Mouse (Mus musculus) G1E (cell line): ENCODE measurements at regions not wholly inside any gene's neighbourhood (a gene's known extent, or its start where the extent isn't known, plus 50 kb on each side); places are given as distances from the start of the nearest gene placed in this dataset.

Source experiments
- ATAC-seq: 2 replicates; pipeline ENCODE4 v1.8.0; 2016; ENCODE audit warnings: mild to moderate bottlenecking; ENCODE audit not compliant: insufficient number of reproducible peaks, poor library complexity, low FRiP score, severe bottlenecking; ENCODE audit errors: extremely low read depth
- DNase-seq: peaks from one replicate; pipeline ENCODE4 v3.0.0; 2012; ENCODE audit warnings: low spot score
- H3K27me3 ChIP-seq: 2 replicates; pipeline ENCODE4 v1.6.1; 2012; ENCODE audit warnings: mild to moderate bottlenecking, low read length, inconsistent platforms; ENCODE audit not compliant: insufficient read depth
- H3K36me3 ChIP-seq: replicated peaks from 2 replicates; pipeline ENCODE3; 2012; ENCODE audit warnings: mild to moderate bottlenecking, inconsistent platforms
- H3K4me1 ChIP-seq: 2 replicates; pipeline ENCODE4 v1.6.1; 2012; ENCODE audit warnings: low read depth, low read length, inconsistent platforms, mixed read lengths; ENCODE audit not compliant: insufficient read depth
- H3K4me3 ChIP-seq: 2 replicates; pipeline ENCODE4 v1.5.1; 2012; ENCODE audit warnings: low read depth, mild to moderate bottlenecking, inconsistent platforms, low read length, moderate library complexity, mixed read lengths
- H3K9me3 ChIP-seq: replicated peaks from 2 replicates; pipeline ENCODE4 v1.6.1; 2012; ENCODE audit warnings: inconsistent platforms
- CTCF ChIP-seq: IDR thresholded peaks from 2 replicates; pipeline ENCODE4 v1.5.1; 2012; ENCODE audit warnings: low read depth, low read length, inconsistent platforms, mixed read lengths
- GATA1 ChIP-seq: IDR thresholded peaks from 2 replicates; pipeline ENCODE4 v1.6.1; 2012; ENCODE audit warnings: borderline replicate concordance, low read length, inconsistent platforms, mixed read lengths
- GATA2 ChIP-seq: IDR thresholded peaks from 2 replicates; pipeline ENCODE4 v1.6.1; 2012; ENCODE audit warnings: low read depth, low read length, inconsistent platforms, borderline replicate concordance
- POLR2AphosphoS5 ChIP-seq: IDR thresholded peaks from 2 replicates; pipeline ENCODE4 v1.6.1; 2012; ENCODE audit warnings: low read depth, low read length, inconsistent platforms; ENCODE audit not compliant: insufficient replicate concordance
- TAL1 ChIP-seq: conservative IDR thresholded peaks from 2 replicates; pipeline ENCODE4 v1.6.1; 2012; ENCODE audit warnings: low read depth, low read length, inconsistent platforms, mixed read lengths

DNA sequence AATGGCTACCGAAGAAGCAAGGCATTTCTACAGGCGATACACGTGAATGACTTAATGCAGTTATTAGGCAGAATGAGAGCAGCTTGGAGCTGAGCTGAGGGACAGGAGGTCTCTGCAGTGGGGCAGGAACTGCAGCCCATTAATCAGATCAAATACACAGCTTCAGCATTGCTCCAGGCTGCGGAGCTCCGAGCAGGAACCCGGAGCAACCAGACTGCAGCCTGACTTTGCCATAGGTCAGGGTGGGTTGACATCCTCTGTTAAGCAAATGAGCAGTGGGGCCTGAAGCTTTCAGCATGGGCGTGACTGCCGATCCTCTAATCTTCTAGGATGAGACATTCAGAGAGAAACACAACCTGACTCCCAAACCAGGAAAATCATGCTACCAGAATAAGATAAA, 555.4 kb upstream of the Slc35b3 start:
- no peaks in the 10 kb centered on the region for H3K36me3 ChIP-seq
- no peak overlapping the region for H3K4me3 ChIP-seq
- DNase-seq (no peak), ATAC-seq (no peak)
- H3K27me3 ChIP-seq: no peaks in the 10 kb centered on the region
- TF ChIP-seq CTCF (no peak), GATA1 (no peak), POLR2AphosphoS5 (no peak), TAL1 (no peak), GATA2 (no peak)
- H3K4me1 ChIP-seq: no peaks in the 10 kb centered on the region
- peaks cover 15% of the 10 kb centered on the region for H3K9me3 ChIP-seq

DNA sequence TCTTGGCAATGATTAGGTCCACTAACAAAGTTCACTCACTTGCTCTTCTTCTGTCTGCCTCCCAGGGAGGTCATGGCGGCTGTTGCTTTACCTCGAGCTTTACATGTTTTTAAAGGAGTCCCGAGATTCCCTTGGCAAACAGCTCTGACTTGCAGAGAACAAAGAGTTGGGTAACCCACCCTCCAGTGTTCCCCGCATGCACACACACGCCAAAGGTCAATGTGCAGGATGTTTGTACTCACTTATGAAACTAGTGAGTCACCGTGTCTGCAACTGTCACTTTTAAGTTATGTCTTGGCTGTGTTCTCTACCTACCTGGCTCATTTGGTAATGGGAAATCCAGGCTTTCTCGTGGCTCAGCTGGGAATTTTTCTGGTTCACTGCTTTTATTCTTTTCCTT, 529.1 kb upstream of the Slc35b3 start:
- Histone ChIP-seq H3K36me3 (no peaks in the 10 kb centered on the region), H3K4me3 (no peak overlapping the region), H3K4me1 (no peaks in the 10 kb centered on the region), H3K9me3 (peaks cover 14% of the 10 kb centered on the region), H3K27me3 (no peaks in the 10 kb centered on the region)
- no peak for DNase-seq
- TF ChIP-seq CTCF (no peak), POLR2AphosphoS5 (no peak), GATA2 (no peak)
- ATAC-seq: no peak

DNA sequence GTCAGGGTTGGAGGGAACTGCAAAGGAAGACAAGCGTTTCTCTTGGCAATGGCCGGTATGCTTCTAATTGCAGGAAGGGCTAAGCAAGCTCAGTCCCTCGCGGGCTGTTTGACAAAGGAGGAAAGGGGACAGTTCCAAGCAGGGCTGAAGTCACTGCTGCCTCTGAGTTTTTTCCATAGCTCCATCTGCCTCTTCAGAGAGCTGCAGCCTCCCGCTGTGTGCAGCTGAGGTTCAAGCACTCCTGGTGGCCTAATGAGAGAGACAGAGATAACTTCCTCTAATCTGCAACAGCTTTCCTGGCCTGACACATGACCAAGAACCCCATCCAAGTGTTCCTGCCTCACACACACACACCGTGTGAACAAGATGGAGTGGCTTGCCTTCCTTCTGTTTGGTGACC, 511.9 kb upstream of the Slc35b3 start:
- H3K9me3 ChIP-seq: peaks cover 14% of the 10 kb centered on the region; the same call in 1 of the 2 replicates
- DNase-seq: no peak
- no peaks in the 10 kb centered on the region for H3K36me3 ChIP-seq
- no peak overlapping the region for H3K4me3 ChIP-seq
- TF ChIP-seq TAL1: no peak
- TF ChIP-seq CTCF: no peak
- TF ChIP-seq GATA2: no peak
- no peak for TF ChIP-seq GATA1
- TF ChIP-seq POLR2AphosphoS5: no peak
- no peaks in the 10 kb centered on the region for H3K4me1 ChIP-seq
- H3K27me3 ChIP-seq: no peaks in the 10 kb centered on the region
- ATAC-seq: no peak

DNA sequence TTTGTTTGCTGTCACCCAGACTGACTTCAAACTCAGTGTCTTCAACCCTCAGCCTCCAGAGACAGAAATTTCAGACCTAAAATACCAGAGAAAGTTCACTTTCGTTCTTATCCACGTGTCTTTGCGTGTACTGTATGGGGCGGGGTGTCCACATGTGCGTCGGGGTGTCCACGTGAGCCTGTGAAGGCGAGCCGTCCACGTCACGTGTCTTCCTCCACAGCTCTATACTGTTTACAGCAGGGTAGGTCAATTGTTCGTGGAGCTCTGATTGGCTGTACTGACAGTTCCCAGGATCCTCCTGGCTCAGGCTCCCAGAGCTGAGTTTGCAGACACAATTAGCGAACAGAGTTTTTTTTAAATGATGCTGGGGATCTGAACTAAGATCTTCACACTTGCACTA, 481.1 kb upstream of the Slc35b3 start:
- Histone ChIP-seq H3K9me3 (peaks cover 14% of the 10 kb centered on the region), H3K4me1 (no peaks in the 10 kb centered on the region), H3K27me3 (no peaks in the 10 kb centered on the region), H3K4me3 (no peak overlapping the region), H3K36me3 (no peaks in the 10 kb centered on the region)
- ATAC-seq (no peak), DNase-seq (no peak)
- TF ChIP-seq TAL1 (no peak), CTCF (no peak), POLR2AphosphoS5 (no peak), GATA1 (no peak), GATA2 (no peak)

DNA sequence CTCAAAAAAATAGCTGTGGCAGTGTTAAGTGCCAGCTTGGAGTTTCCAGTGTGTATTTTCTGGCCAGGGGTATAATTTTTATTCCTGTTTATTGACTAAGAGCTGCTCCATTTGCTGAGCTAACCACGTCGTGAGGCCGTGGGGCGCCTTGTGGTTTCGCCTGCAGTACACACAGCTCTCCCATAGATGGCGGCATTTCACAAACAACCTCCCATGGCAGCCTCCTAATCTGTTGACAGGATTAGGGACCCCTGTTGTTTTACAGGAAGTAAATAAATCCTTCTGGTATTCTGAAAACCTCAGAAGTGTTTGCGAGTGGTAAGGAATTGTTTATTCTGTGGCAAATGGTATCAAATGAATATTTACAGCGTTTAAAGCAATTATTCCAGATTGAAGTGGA, 480.2 kb upstream of the Slc35b3 start:
- Histone ChIP-seq H3K4me1 (no peaks in the 10 kb centered on the region), H3K36me3 (no peaks in the 10 kb centered on the region), H3K27me3 (no peaks in the 10 kb centered on the region), H3K9me3 (peaks cover 12% of the 10 kb centered on the region), H3K4me3 (no peak overlapping the region)
- no peak for ATAC-seq
- no peak for DNase-seq
- TF ChIP-seq TAL1: no peak
- TF ChIP-seq GATA1: no peak
- no peak for TF ChIP-seq GATA2
- no peak for TF ChIP-seq POLR2AphosphoS5
- TF ChIP-seq CTCF: no peak

DNA sequence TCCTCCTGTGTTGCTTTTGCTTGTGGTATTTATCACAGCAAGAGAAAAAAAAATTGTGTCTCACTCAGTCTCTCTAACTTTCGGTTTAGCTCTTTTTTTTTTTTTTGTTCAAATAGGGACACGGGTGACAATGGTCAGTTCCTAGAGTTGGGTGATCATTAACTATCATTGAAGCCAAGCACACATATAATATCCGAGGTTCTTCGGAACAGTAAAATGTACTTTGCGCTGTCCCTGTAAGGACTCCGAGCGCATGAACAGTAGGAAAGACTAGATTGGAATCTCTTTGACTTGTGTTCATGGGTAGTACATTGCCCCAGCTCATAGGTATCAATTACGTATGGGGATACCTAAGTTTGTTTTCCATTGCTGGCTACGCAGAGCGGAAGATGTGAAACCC, 479.7 kb upstream of the Slc35b3 start:
- no peak for ATAC-seq
- H3K4me3 ChIP-seq: no peak overlapping the region
- H3K9me3 ChIP-seq: peaks cover 10% of the 10 kb centered on the region
- TF ChIP-seq GATA1 (no peak), GATA2 (no peak), TAL1 (no peak), CTCF (no peak), POLR2AphosphoS5 (no peak)
- no peaks in the 10 kb centered on the region for H3K36me3 ChIP-seq
- DNase-seq: no peak
- H3K4me1 ChIP-seq: no peaks in the 10 kb centered on the region
- no peaks in the 10 kb centered on the region for H3K27me3 ChIP-seq

DNA sequence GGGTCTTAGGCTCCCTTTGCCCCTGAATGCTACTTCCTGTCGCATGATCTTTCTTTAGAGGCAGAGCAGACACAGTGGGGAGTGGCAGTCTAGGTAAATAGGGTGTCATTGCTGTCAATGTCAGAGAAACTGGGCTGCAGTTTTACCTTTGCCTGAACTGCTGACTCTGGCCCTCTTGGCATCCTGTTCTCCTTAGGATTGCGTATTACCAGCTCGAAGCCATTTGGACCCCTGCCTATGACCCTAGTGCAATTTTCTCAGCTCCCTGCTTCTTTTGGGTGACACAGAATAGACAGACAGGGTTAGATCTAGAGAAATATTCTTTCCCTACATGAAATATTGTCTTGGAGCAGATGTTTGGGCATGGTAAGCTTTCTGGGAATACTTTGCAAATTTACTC, 467.3 kb upstream of the Slc35b3 start:
- Histone ChIP-seq H3K27me3 (no peaks in the 10 kb centered on the region), H3K4me1 (no peaks in the 10 kb centered on the region), H3K4me3 (no peak overlapping the region), H3K36me3 (no peaks in the 10 kb centered on the region), H3K9me3 (peaks cover 7% of the 10 kb centered on the region; the same call in 1 of the 2 replicates)
- TF ChIP-seq TAL1 (no peak), GATA2 (no peak), GATA1 (no peak), POLR2AphosphoS5 (no peak), CTCF (no peak)
- ATAC-seq (no peak), DNase-seq (no peak)
